Mouse (Mus musculus): ENCODE data around the gene Chst2.
A peak's percentile ranks its signal among the peaks of the same experiment; 100 is the strongest.

Gene Chst2

GRCm38 (mm10) chr9:95406571-95407561, at the start of gene Chst2:
Gene Chst2, minus strand, starts transcription at chr9:95406722.
- peak; percentile 89 to 93 for DNase-seq

GRCm38 (mm10) chr9:95451931-95452330, 45.4 kb upstream of the Chst2 start:
- DNase-seq = no peak

- DNase-seq = no peak
Observed at GRCm38 (mm10) chr9:95450586-95450985, 44.1 kb upstream of the Chst2 start.

- DNase-seq = peak; percentile 59 to 73
Observed at GRCm38 (mm10) chr9:95442321-95442731, 35.8 kb upstream of the Chst2 start.

GRCm38 (mm10) chr9:95437883-95438282, 31.4 kb upstream of the Chst2 start:
- DNase-seq = no peak

GRCm38 (mm10) chr9:95436294-95436613, 29.7 kb upstream of the Chst2 start:
- DNase-seq = no peak

- DNase-seq = no peak
Observed at GRCm38 (mm10) chr9:95435506-95436293, 29.2 kb upstream of the Chst2 start.

GRCm38 (mm10) chr9:95428277-95428676, 21.8 kb upstream of the Chst2 start:
- DNase-seq = peak in 1 of 2 experiments; percentile 26

GRCm38 (mm10) chr9:95413911-95414310, 7.4 kb upstream of the Chst2 start:
- no peak for DNase-seq

- no peak for DNase-seq
Observed at GRCm38 (mm10) chr9:95412047-95412446, 5.5 kb upstream of the Chst2 start.

GRCm38 (mm10) chr9:95407586-95408220, 1.2 kb upstream of the Chst2 start:
- DNase-seq = peak; percentile 72 to 82

GRCm38 (mm10) chr9:95405946-95406570, 464 bp downstream of the Chst2 start:
- peak in 1 of 2 experiments; percentile 49 for DNase-seq

GRCm38 (mm10) chr9:95405511-95405945, 994 bp downstream of the Chst2 start:
- peak; percentile 83 to 88 for DNase-seq

- DNase-seq = peak; percentile 25 to 26
Observed at GRCm38 (mm10) chr9:95404811-95405465, 1.6 kb downstream of the Chst2 start.

- peak in 1 of 2 experiments; percentile 25 for DNase-seq
Observed at GRCm38 (mm10) chr9:95401686-95402085, 4.8 kb downstream of the Chst2 start.

- DNase-seq = no peak
Observed at GRCm38 (mm10) chr9:95392011-95392410, 14.5 kb downstream of the Chst2 start.

GRCm38 (mm10) chr9:95389956-95390355, 16.6 kb downstream of the Chst2 start:
- no peak for DNase-seq

- DNase-seq = no peak
Observed at GRCm38 (mm10) chr9:95387881-95388380, 18.6 kb downstream of the Chst2 start.

GRCm38 (mm10) chr9:95375966-95376365, 30.6 kb downstream of the Chst2 start:
- DNase-seq = no peak

- no peak for DNase-seq
Observed at GRCm38 (mm10) chr9:95375336-95375735, 31.2 kb downstream of the Chst2 start.

- no peak for DNase-seq
Observed at GRCm38 (mm10) chr9:95373741-95374140, 32.8 kb downstream of the Chst2 start.

GRCm38 (mm10) chr9:95365882-95366281, 40.6 kb downstream of the Chst2 start:
- DNase-seq = no peak
